Mouse (Mus musculus): ENCODE data around the gene Fras1. TPM values are rescaled to one million over a fixed set of nuclear protein-coding genes. Genes with fewer than 3 reads are reported as not detected.

The Fras1 gene
- total RNA-seq (2012; rRNA removed): 3.3 and 5.4 TPM in 2 replicates
- total RNA-seq (2014; rRNA removed): 1.7 and 2.1 TPM in 2 replicates
- polyA plus RNA-seq (2012; ENCODE audit: insufficient read length, low read depth): 4.4 and 5.8 TPM in 2 replicates

DNA sequence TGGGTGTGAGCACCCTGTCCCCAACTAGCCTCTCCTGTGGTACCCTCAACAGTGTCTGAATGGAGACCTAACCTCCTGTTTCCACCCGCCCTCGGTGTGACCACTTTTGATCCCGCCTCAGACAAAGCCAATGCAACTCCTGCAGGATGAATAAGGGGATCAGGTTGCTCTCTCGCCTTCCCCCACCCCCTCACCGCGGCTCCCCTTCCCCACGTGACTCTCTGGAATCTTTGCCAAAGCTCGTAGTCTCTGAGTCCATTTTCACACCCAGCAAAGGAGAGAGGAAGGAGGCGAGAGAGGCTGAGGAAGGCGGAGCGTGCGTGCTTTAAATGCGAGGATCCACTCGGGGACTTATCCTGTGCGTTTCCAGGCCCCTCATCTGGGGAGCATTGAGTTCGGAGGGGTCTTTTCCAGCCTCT, at the start of gene Fras1:
Gene Fras1, plus strand, starts transcription at position 389 of the 419 bp plus-strand sequence.
- Histone ChIP-seq H3K36me3 (replicated peaks in 1 of 2; ENCODE audit: control insufficient read depth in 1 of 2, insufficient read depth in 1 of 2, low read length in 1 of 2) (peaks cover 0 to 7% of the 10 kb centered on the region in 2 experiments), H3K4me3 (replicated peaks in 1 of 3; ENCODE audit: low read depth in 2 of 3, low read length in 2 of 3, poor library complexity in 1 of 3) (peak within 1 kb of the TSS; percentile 59 to 69 (median 63)), H3K9ac (ENCODE audit: insufficient read depth, low read depth) (peak within 1 kb of the TSS; percentile 68), H3K4me2 (ENCODE audit: insufficient read depth, low read depth, poor library complexity, severe bottlenecking) (peak within 1 kb of the TSS; percentile 61; the same call in 1 of the 2 replicates), H3K27me3 (replicated peaks) (no peaks in the 10 kb centered on the region), H3K27ac (ENCODE audit: insufficient read depth, low read depth) (no peak within 1 kb of the TSS; the same call in 1 of the 2 replicates), H3K79me2 (replicated peaks; ENCODE audit: control insufficient read depth, extremely low read depth, insufficient read depth, poor library complexity, severe bottlenecking) (no peaks in the 10 kb centered on the region), H3K9me3 (replicated peaks; ENCODE audit: low read length) (peaks cover 6% of the 10 kb centered on the region), H3K4me1 (ENCODE audit: control insufficient read depth in 1 of 2, insufficient read depth in 2 of 2) (peaks cover 6 to 15% of the 10 kb centered on the region in 2 experiments)
- TF ChIP-seq E2F4 (IDR thresholded peaks at IDR 0.05; ENCODE audit: insufficient replicate concordance, low read depth, low read length) (no peak), ELF1 (IDR thresholded peaks at IDR 0.05; ENCODE audit: low read depth, low read length) (no peak), JUN (IDR thresholded peaks at IDR 0.05; ENCODE audit: insufficient read depth, low read depth, low read length) (no peak), USF2 (conservative IDR thresholded peaks at IDR 0.05; ENCODE audit: low read depth, low read length) (no peak), CTCF (conservative IDR thresholded peaks at IDR 0.05 in 1 of 2, IDR thresholded peaks at IDR 0.05 in 1 of 2; ENCODE audit: low read depth in 2 of 2, low read length in 2 of 2) (no peak), PAX5 (IDR thresholded peaks at IDR 0.05; ENCODE audit: low read length) (no peak), MAFK (IDR thresholded peaks at IDR 0.05; ENCODE audit: insufficient replicate concordance, low read length) (no peak), IRF4 (IDR thresholded peaks at IDR 0.05; ENCODE audit: low read depth, low read length) (no peak), NRF1 (IDR thresholded peaks at IDR 0.05; ENCODE audit: low read depth, low read length) (no peak), BHLHE40 (IDR thresholded peaks at IDR 0.05; ENCODE audit: low read depth, low read length) (no peak), GABPA (IDR thresholded peaks at IDR 0.05; ENCODE audit: insufficient replicate concordance, low read depth, low read length) (no peak), CHD1 (IDR thresholded peaks at IDR 0.05; ENCODE audit: low read depth, low read length) (no peak), ZC3H11A (IDR thresholded peaks at IDR 0.05; ENCODE audit: low read depth, low read length) (no peak)
- DNase-seq (ENCODE audit: extremely low read depth): no peak
- dilution Hi-C loops (cut with MboI; ENCODE audit: extremely low pct_ligation_motif_present, extremely low pct_unique_long_range_greater_than_20kb, low sequenced_read_pairs) (no loop called here), in situ Hi-C loops (cut with MboI; ENCODE audit: low pct_ligation_motif_present, low pct_unique_long_range_greater_than_20kb, low sequenced_read_pairs) (no loop called here)

DNA sequence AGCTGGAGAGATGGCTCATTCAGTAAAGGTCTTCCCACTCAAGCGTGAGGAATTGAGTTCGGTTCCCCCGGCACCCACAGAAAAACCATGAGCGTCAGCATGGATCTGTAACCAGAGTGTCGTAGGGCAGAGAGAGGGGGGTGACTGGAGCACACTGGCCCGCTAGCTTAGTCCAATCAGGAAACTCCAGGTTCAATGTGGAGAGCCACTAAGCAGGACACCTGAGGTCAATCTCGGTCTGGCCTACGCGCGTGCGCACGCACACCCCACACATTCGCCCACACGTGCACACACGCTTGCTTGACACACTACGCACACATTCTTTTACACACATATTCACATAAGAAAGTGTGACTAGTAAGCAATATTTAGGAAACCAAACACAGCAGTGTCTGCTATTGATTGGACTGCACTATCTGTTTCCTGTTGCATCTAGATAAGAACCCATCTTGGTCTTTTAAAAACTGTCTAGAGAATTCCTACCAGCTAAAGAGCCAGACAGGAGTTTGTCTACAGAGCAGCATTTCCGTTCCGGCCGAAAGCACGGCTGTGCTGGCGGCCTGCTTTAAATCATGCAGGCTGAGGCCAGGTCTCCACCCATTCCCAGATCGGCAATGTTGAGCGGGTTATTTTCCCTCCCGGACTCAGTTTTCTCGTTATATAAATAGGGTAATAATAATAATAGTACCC, 42.6 kb upstream of the Fras1 start:
- H3K79me2 ChIP-seq (replicated peaks; ENCODE audit: control insufficient read depth, extremely low read depth, insufficient read depth, poor library complexity, severe bottlenecking): no peaks in the 10 kb centered on the region
- peaks cover 3 to 9% of the 10 kb centered on the region in 2 experiments; a peak in 3 of 4 replicates for H3K4me1 ChIP-seq (ENCODE audit: control insufficient read depth in 1 of 2, insufficient read depth in 2 of 2)
- no peak overlapping the region for H3K9ac ChIP-seq (ENCODE audit: insufficient read depth, low read depth)
- H3K9me3 ChIP-seq (replicated peaks; ENCODE audit: low read length): peaks cover 3% of the 10 kb centered on the region
- H3K4me3 ChIP-seq (replicated peaks in 1 of 3; ENCODE audit: low read depth in 2 of 3, low read length in 2 of 3, poor library complexity in 1 of 3): no peak overlapping the region
- TF ChIP-seq USF2 (conservative IDR thresholded peaks at IDR 0.05; ENCODE audit: low read depth, low read length) (no peak), MYC (IDR thresholded peaks at IDR 0.05; ENCODE audit: low read depth, low read length) (no peak), RAD21 (IDR thresholded peaks at IDR 0.05; ENCODE audit: low read depth, low read length) (no peak), TCF12 (IDR thresholded peaks at IDR 0.05; ENCODE audit: low read depth, low read length) (no peak), PAX5 (IDR thresholded peaks at IDR 0.05; ENCODE audit: low read length) (no peak), KAT2A (IDR thresholded peaks at IDR 0.05; ENCODE audit: insufficient replicate concordance, low read length) (no peak), CHD1 (IDR thresholded peaks at IDR 0.05; ENCODE audit: low read depth, low read length) (no peak), HCFC1 (IDR thresholded peaks at IDR 0.05; ENCODE audit: low read depth, low read length) (no peak), BHLHE40 (IDR thresholded peaks at IDR 0.05; ENCODE audit: low read depth, low read length) (no peak)
- dilution Hi-C loops (cut with MboI; ENCODE audit: extremely low pct_ligation_motif_present, extremely low pct_unique_long_range_greater_than_20kb, low sequenced_read_pairs): no loop called here
- in situ Hi-C loops (cut with MboI; ENCODE audit: low pct_ligation_motif_present, low pct_unique_long_range_greater_than_20kb, low sequenced_read_pairs): loop anchor here (10.0 kb wide), 1 partner anchor 434 kb away; no protein-coding TSS in a partner anchor
- no peaks in the 10 kb centered on the region for H3K36me3 ChIP-seq (replicated peaks in 1 of 2; ENCODE audit: control insufficient read depth in 1 of 2, insufficient read depth in 1 of 2, low read length in 1 of 2)
- no peak for DNase-seq (ENCODE audit: extremely low read depth)
- no peak overlapping the region for H3K4me2 ChIP-seq (ENCODE audit: insufficient read depth, low read depth, poor library complexity, severe bottlenecking)
- no peak overlapping the region for H3K27ac ChIP-seq (ENCODE audit: insufficient read depth, low read depth)
- no peaks in the 10 kb centered on the region for H3K27me3 ChIP-seq (replicated peaks)
